8 mouse cellular contexts compared by ENCODE assay signal in the genomic region with DNA sequence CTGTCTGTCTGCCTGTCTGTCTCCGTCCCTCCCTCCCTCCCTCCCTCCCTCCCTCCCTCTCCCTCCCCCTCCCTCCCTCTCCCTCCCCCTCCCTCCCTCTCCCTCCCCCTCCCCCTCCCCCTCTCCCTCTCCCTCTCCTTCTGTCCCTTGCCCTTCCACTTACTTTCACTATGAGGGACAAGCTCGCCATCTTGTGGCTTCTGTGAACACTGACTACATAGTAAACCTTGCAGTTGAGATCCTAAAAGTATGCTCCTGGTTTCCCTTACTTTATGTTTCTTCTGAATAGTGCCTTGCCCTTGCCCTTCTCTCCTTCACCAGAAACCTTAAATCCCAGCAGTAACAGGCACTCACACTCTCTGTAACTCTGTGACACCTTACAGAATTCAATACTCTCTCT.
DNase-seq lines count a peak whose midpoint lies in the region; ATAC-seq and TF ChIP-seq lines count a peak whose summit lies in the region.

No protein-coding gene starts in this region.

- H3K4me3 ChIP-seq in forebrain, postnatal 0 days (ENCODE audit: low read depth, low read length) = no peak overlapping the region
- H3K4me3 ChIP-seq in forebrain, embryonic 10.5 days = no peak overlapping the region
- H3K4me3 ChIP-seq in lung, adult 2 months (replicated peaks; ENCODE audit: extremely low read depth, low read depth, low read length) = no peak overlapping the region
- H3K4me3 ChIP-seq in midbrain, embryonic 16.5 days (ENCODE audit: low read depth, low read length) = no peak overlapping the region

- H3K4me2 ChIP-seq in forebrain, postnatal 0 days (ENCODE audit: low read depth) = no peak overlapping the region
- H3K4me2 ChIP-seq in midbrain, embryonic 16.5 days (ENCODE audit: low read length) = no peak overlapping the region

- ATAC-seq in forebrain, postnatal 0 days = peak; percentile 76
- ATAC-seq in midbrain, embryonic 16.5 days = peak; percentile 71; the same call in 1 of the 2 replicates

- TF ChIP-seq CTCF in forebrain, postnatal 0 days (IDR thresholded peaks at IDR 0.05; ENCODE audit: low read depth) = peak; percentile 74
- TF ChIP-seq CTCF in lung, adult 2 months (IDR thresholded peaks at IDR 0.05; ENCODE audit: insufficient read depth, low read length) = no peak

- H3K27ac ChIP-seq in forebrain, postnatal 0 days (ENCODE audit: low read depth, low read length) = no peak overlapping the region
- H3K27ac ChIP-seq in forebrain, embryonic 10.5 days = no peak overlapping the region
- no peak overlapping the region for H3K27ac ChIP-seq in midbrain, embryonic 16.5 days (ENCODE audit: low read length)

- WGBS in forebrain, postnatal 0 days = 18% methylated on average over 2 of the region's 2 CpGs
- WGBS in forebrain, embryonic 10.5 days = 13% methylated on average over 2 of the region's 2 CpGs
- WGBS in lung, adult 2 months = 7% methylated on average over 2 of the region's 2 CpGs
- WGBS in midbrain, embryonic 16.5 days = 0% methylated on average over 1 of the region's 2 CpGs

- peak; percentile 57 for DNase-seq in forebrain, postnatal 0 days
- DNase-seq in forebrain, embryonic 10.5 days (ENCODE audit: extremely low spot score, low spot score) = no peak
- peak; percentile 7 for DNase-seq in lung, postnatal 10 days
- DNase-seq in lung, adult 2 months = no peak
- peak; percentile 60 for DNase-seq in embryo, embryonic 11 days
- DNase-seq in spleen, adult 12 weeks (ENCODE audit: low spot score) = no peak
- DNase-seq in gastrocnemius, postnatal 4 days (ENCODE audit: low spot score in 2 of 2) = no peak

- H3K36me3 ChIP-seq in forebrain, postnatal 0 days (ENCODE audit: insufficient read depth) = no peaks in the 10 kb centered on the region
- no peaks in the 10 kb centered on the region for H3K36me3 ChIP-seq in forebrain, embryonic 10.5 days (replicated peaks)
- H3K36me3 ChIP-seq in midbrain, embryonic 16.5 days (ENCODE audit: control insufficient read depth, insufficient read depth, low read length) = no peaks in the 10 kb centered on the region

- no peaks in the 10 kb centered on the region for H3K4me1 ChIP-seq in forebrain, postnatal 0 days (ENCODE audit: insufficient read depth)
- H3K4me1 ChIP-seq in forebrain, embryonic 10.5 days = no peaks in the 10 kb centered on the region
- no peaks in the 10 kb centered on the region for H3K4me1 ChIP-seq in lung, adult 2 months (ENCODE audit: control insufficient read depth, insufficient read depth, low read length)
- no peaks in the 10 kb centered on the region for H3K4me1 ChIP-seq in midbrain, embryonic 16.5 days (ENCODE audit: control insufficient read depth, insufficient read depth, low read length)

- TF ChIP-seq POLR2A in lung, adult 2 months (IDR thresholded peaks at IDR 0.05; ENCODE audit: borderline replicate concordance, extremely low read depth, low read depth, low read length) = no peak

- no peaks in the 10 kb centered on the region for H3K9me3 ChIP-seq in forebrain, postnatal 0 days (ENCODE audit: low read length)
- H3K9me3 ChIP-seq in forebrain, embryonic 10.5 days = no peaks in the 10 kb centered on the region
- H3K9me3 ChIP-seq in midbrain, embryonic 16.5 days (replicated peaks; ENCODE audit: control insufficient read depth, low read length, poor library complexity, severe bottlenecking) = no peaks in the 10 kb centered on the region

- H3K9ac ChIP-seq in forebrain, postnatal 0 days = no peak overlapping the region
- H3K9ac ChIP-seq in midbrain, embryonic 16.5 days (ENCODE audit: low read depth, low read length) = no peak overlapping the region

- no peaks in the 10 kb centered on the region for H3K27me3 ChIP-seq in forebrain, postnatal 0 days (ENCODE audit: insufficient read depth, low read length)
- no peaks in the 10 kb centered on the region for H3K27me3 ChIP-seq in forebrain, embryonic 10.5 days (ENCODE audit: poor library complexity, severe bottlenecking)
- H3K27me3 ChIP-seq in midbrain, embryonic 16.5 days (ENCODE audit: control insufficient read depth, insufficient read depth, low read depth, low read length) = no peaks in the 10 kb centered on the region

Comparison
In these comparisons a context has a peak if more than half of its experiments do, and no peak if none do; other contexts are left out.
1. DNase-seq: peak in forebrain, postnatal 0 days (single experiment), lung, postnatal 10 days (single experiment) and embryo, embryonic 11 days (single experiment); none in forebrain, embryonic 10.5 days (single experiment), lung, adult 2 months (single experiment), spleen, adult 12 weeks (single experiment) and gastrocnemius, postnatal 4 days (0 of 2).